Mouse (Mus musculus): ENCODE results near the gene Itprid1.
A peak's percentile ranks its signal among the peaks of the same experiment; 100 is the strongest.

Gene Itprid1

DNA sequence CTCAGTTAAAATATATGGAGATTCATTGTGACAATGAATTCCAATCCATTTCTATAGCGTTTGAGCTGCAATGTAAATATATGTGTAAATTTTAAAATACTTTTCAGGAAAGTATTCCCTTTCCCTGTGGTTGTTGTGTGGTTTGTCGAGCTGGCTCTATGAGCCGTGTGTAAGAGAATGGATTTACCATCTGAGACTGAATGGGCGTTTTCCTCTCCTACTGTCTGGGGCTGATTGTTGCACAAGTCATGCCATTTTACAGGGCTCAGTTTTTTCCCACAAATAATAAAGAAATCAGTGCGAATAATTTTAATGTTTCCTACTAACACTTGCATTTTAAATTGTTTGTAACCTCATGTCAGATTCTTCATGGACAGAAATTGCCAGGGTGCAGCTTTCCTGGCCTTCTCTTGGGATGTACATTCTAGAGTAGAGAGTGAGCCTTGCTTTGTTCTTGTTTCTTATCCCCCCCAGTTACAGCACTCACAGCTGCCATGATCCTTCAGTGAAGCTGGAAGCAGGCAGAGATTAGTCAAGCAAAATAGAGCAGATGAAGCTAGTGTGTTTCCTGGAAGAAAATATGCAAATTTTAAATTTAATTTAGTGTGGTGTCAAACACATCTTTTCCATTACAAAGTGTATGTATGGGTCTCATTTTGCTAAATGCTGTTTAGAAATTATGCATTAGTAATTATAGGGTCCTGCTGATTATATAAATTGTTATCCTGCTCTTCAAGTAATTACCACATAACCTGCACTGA lies 65.1 kb downstream of the Itprid1 start:
- DNase-seq, result no peak

GRCm38 (mm10) chr6:55902329-55902605 lies 65.6 kb downstream of the Itprid1 start:
- DNase-seq, result no peak

- no peak for DNase-seq
These were observed 82.5 kb downstream of the Itprid1 start for GRCm38 (mm10) chr6:55919206-55919605.

DNA sequence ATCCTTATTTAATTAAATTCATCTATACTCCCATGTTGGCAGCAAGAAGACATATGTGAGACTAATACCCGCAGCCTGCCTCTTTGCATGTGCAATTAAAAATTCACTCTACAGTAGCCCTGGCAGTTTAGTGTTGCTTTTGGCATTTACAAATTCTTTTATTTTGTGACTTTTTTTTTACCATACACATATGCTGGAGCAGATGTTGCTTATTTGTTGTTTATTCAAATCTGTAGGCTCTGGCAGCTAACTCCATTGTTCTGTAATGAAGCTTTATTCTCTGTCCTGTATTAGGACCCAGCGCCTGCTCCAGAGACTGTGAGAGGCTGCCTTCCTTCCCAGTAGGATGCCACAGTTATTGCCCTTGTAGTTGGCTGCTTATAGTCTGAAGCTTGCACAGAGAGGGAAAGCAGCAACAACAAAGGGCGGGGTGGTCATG lies 83.6 kb downstream of the Itprid1 start:
- DNase-seq, result no peak

DNA sequence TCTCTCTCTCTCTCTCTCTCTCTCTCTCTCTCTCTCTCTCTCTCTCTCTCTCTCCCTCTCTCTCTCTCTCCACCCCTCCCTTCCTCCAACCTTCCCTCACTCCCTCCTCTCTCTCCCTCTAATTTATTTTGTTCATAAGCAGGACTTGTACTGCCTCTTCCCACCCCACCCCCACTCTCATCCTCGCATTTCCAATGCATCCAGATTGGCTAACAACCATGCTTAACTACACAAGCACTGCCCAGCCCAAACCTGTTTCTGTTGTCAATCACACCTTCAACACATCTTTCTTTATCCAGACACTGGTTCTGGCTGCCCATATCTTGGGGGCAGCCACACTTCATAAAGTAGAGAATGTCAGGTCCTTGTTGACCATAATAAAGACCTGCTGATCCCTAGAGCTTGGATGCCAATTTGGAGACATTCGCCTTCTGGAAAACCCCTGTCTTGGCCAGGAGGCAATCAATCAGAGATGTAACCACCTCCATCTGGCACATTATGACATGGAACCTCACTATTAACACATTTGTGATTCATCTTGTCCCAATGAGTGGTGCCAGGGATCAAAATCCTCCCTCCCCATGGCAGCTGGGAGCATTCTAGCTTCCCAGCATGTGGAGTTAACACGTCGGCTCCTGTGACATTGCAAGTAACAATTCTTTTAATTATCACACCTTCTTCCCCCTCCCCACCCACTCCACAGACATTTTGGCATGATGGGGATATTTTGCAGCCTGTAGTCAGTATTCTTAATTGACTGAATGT lies 84.4 kb downstream of the Itprid1 start:
- no peak for DNase-seq

- no peak for DNase-seq
These were observed 108.0 kb downstream of the Itprid1 start for GRCm38 (mm10) chr6:55944709-55945108.

- peak; percentile 65 for DNase-seq
These were observed 113.8 kb downstream of the Itprid1 start for GRCm38 (mm10) chr6:55950345-55951110.

GRCm38 (mm10) chr6:55972998-55973397 lies 136.3 kb downstream of the Itprid1 start:
- peak; percentile 29 for DNase-seq

DNA sequence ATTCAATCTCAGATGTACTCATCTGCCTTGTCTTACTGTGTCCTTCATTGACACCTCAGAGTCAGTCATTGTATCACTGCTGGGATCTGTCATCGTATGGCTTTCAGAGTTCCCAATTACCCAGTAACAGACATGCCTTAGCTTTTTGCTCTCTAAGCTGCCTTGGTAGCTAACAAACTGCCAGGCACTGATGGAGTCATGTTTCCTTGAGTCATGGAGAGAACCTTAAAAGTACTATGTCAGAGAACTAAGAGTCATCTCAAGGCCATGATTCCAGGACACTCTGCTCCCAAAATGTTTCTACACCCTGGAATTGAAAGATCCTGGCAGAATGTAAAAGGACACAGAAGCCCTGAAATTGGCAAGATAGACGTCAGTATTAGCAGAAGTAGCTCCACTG lies 143.1 kb downstream of the Itprid1 start:
- DNase-seq, result no peak

DNA sequence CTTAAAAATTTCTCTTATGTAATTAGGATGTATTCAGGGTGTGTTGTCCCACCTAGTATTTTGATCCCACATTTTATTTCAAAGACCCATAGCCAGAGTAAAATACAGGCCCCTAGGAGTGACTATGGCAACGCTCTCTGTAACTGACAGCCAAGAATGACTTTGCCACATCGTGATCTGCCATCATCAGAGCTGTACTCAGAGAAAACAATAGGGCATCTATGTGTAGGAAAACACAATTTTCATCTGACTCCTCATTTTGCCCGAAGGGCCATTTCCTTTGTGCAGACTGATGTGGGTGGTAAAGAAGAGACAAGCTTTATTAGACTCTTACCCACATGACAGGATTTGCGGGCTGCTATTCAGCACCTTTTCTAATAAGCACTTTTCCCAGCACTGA lies 172.0 kb downstream of the Itprid1 start:
- DNase-seq, result no peak

DNA sequence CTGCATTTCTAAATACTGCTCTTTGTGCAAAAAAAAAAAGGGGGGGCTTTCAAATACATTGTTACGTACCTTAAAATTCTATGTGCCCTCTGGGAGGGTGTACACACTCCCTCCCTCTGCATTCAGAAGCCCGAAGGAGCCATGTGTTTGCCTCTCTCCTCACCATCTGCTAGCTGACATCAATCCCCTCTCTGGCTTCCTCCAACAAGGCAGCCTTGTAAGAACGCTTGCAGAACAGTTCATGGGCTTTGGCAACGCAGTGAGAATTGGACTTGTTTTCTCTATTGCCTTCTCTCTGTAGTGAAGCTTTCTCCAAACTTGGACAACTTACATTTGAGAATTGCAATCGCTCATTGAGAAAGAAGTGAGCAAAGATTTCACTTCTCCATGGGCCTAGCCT lies 175.7 kb downstream of the Itprid1 start:
- no peak for DNase-seq

GRCm38 (mm10) chr6:56017291-56017994 lies 180.7 kb downstream of the Itprid1 start, which contains the start of gene Ppp1r17:
Gene Ppp1r17, plus strand, starts transcription at chr6:56017497.
- no peak for DNase-seq

DNA sequence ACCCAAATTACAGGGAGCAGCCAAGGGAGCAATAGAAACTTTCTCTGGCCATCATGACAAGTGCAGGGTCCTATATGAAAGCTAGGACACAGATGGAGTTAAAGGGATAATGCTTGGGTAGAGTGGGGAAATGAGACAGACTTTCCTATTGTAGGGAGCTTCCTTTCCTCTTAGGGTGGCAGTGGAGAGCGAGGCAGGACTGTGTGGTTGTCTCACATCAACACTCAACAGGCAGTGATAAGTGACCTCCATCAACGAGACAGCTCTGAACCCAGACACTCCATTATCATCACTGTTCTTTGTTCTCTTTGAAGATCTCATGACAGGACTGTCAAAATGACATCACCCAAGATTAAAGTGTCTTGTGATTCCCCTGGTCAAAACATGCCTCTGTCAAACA lies 182.9 kb downstream of the Itprid1 start:
- no peak for DNase-seq

- peak; percentile 7 for DNase-seq
These were observed 188.8 kb downstream of the Itprid1 start for GRCm38 (mm10) chr6:56025533-56025932.

DNA sequence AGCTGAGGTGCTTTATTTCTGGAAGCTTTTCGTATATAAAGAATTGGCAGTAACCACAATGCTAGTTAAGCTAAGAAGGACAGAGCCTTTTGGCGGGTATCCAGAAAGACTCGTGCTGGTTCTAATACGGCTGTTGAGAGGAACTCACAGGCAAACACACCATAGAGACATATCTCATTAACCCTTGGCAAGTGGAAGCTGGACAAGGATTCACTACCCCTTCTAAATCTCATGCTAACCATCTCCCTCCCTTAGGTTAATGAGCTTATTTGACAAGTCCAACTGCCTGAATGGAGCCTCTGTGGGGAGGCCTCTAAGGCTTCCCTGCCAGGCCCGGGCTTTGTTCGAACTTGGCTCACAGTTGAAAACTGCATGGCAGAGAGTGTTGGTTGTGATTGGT lies 190.6 kb downstream of the Itprid1 start:
- DNase-seq, result no peak

DNA sequence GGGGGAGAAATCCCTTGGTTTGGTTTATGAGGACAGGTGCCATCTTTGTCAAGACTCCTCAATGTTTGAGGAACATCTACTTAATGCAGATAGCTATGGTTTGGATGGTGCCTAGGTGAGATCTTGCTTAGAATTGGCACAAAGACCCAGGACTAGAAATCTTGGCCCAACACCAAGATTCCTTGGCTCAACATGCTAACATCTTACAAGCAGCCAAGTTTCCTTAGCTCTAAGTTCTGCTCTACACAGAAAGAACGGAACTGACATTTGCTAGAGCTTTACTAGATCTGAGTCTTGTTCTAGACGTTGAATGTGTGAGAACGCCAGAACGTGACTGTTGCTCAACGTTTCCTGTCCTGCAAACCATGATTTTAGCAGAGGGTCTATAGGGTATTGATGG lies 191.3 kb downstream of the Itprid1 start:
- DNase-seq, result peak; percentile 1
